Mouse (Mus musculus) MEL-GATA-1-ER (cell line): ENCODE data around the gene Gm4778.
A peak's percentile ranks its signal among the peaks of the same experiment; 100 is the strongest.
"Not testable (repeated sequence)": the region's sequence is repeated elsewhere in the genome, so short reads cannot be mapped to it uniquely, and the experiment has no call there.

Experiments used
- DNase-seq: peaks from one replicate; pipeline ENCODE4 v3.0.0-alpha.2; 2012; ENCODE audit warnings: low read depth; ENCODE audit errors: extremely low read depth

Gene Gm4778

GRCm38 (mm10) chr3:94263736-94264135 is at the start of gene Gm4778:
Gene Gm4778, plus strand, starts transcription at chr3:94264036.
- DNase-seq: not testable (repeated sequence)

GRCm38 (mm10) chr3:94260598-94260997 is 3.2 kb upstream of the Gm4778 start:
- DNase-seq: peak; percentile 4

GRCm38 (mm10) chr3:94275991-94276390 is 12.2 kb downstream of the Gm4778 start:
- DNase-seq: no peak

GRCm38 (mm10) chr3:94305457-94305856 is 41.6 kb downstream of the Gm4778 start:
- DNase-seq: peak; percentile 38

- no peak for DNase-seq
Observed at GRCm38 (mm10) chr3:94306975-94307374, 43.1 kb downstream of the Gm4778 start.

- DNase-seq: peak; percentile 70
Observed at GRCm38 (mm10) chr3:94309633-94310363, 46.0 kb downstream of the Gm4778 start, which contains the start of gene Them4. Gene Them4, plus strand, starts transcription at chr3:94310089.

- DNase-seq: no peak
Observed at GRCm38 (mm10) chr3:94310491-94310890, 46.7 kb downstream of the Gm4778 start.

GRCm38 (mm10) chr3:94310911-94311310 is 47.1 kb downstream of the Gm4778 start:
- DNase-seq: no peak

- no peak for DNase-seq
Observed at GRCm38 (mm10) chr3:94311376-94311775, 47.5 kb downstream of the Gm4778 start.
